Mouse (Mus musculus) G1E-ER4 (cell line): ENCODE measurements around the gene Plk5. TPM values are rescaled to one million over a fixed set of nuclear protein-coding genes. Genes with fewer than 3 reads are reported as not detected.

Experiments used
- GATA1 ChIP-seq: IDR thresholded peaks from one replicate; pipeline ENCODE4 v1.8.0; 2012; ENCODE audit warnings: low read length, inconsistent platforms
- polyA plus RNA-seq: library from polyadenylated mRNA; stranded (reverse); fragments of >175 nt; gene quantifications from 2 replicates; pipeline ENCODE4 v1.2.3, GENCODE M21; 2012

Plk5 gene
- polyA plus RNA-seq, result not detected in 2 replicates

DNA sequence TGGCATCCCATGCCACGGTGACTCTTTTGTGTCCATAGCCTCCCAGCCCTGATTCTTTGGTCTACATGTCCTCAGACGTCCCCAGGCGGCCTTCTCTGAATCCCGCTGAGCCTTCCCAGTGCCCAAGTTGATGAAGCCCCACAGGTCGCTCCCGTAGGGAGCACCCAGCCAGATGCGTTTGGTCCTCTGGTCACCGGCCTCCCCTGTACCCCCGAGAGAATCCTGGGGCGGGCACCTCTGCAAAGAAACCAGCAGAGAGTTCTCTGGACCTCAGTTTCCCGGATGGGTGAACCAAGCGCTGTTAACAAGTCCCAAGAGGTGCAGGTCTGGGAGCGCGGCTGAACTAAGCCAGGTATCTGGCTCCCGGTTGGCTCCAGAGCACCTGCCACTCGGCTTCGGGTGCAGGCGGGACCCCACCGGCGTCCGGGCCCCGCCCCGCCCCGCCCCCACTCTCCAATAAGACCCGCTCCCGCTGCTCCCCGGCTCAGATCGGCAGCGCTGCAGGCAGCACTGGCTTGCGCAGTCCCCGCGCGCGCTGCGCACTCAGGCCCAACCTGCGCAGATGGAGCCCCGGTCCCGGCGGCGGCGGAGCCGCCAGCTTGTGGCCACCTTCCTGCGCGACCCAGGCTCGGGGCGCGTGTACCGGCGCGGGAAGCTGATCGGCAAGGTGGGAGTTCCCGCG is at the start of gene Plk5:
Gene Plk5, plus strand, starts transcription at position 459 of the 682 bp plus-strand sequence.
- TF ChIP-seq GATA1, result no peak

DNA sequence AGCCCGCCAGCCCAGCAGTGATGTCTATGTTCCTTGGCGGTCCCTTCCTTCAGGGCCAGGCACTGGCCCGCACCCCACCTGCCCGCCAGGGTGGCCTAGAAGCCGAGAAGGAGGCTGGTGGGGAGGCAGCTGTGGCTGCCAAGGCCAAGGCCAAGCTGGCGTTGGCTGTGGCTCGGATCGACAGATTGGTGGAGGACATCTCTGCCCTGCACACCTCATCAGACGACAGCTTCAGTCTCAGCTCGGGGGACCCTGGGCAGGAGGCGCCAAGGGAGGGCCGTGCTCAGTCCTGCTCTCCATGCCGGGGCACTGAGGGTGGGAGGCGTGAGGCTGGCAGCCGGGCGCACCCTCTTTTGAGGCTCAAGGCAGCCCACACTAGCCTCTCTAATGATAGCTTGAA is 44.7 kb upstream of the Plk5 start:
- TF ChIP-seq GATA1, result no peak

- TF ChIP-seq GATA1, result no peak
These were observed 43.4 kb upstream of the Plk5 start for GRCm38 (mm10) chr10:80312586-80313504.

DNA sequence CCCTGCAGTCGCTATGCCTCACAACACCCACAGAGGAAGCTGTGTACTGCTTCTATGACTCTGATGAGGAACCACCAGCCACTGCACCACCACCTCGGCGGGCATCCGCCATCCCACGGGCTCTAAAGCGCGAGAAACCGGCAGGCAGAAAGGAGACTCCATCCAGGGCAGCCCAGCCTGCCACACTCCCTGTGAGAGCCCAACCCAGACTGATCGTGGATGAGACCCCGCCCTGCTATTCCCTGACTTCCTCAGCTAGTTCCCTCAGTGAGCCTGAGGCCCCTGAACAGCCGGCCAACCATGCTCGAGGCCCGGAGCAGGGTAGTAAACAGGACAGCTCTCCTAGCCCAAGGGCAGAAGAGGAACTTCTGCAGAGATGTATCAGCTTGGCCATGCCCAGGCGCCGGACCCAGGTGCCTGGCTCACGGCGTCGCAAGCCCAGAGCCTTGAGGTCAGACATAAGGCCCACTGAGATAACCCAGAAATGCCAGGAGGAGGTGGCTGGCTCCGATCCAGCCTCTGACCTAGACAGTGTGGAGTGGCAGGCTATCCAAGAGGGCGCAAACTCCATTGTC is 42.5 kb upstream of the Plk5 start:
- no peak for TF ChIP-seq GATA1

DNA sequence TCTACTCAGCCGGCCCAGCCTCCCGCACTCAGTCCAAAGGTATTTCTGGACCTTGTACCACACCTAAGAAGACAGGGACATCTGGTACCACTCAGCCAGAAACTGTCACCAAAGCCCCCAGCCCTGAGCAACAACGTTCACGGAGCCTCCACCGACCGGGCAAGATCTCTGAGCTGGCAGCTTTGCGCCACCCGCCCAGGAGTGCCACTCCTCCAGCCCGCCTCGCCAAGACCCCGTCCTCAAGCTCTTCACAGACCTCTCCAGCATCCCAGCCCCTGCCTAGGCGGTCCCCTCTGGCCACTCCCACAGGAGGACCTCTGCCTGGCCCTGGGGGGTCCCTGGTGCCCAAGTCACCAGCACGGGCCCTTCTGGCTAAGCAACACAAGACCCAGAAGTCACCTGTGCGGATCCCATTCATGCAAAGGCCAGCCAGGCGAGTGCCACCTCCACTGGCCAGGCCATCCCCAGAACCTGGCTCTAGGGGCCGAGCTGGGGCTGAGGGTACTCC is 41.7 kb upstream of the Plk5 start:
- no peak for TF ChIP-seq GATA1

DNA sequence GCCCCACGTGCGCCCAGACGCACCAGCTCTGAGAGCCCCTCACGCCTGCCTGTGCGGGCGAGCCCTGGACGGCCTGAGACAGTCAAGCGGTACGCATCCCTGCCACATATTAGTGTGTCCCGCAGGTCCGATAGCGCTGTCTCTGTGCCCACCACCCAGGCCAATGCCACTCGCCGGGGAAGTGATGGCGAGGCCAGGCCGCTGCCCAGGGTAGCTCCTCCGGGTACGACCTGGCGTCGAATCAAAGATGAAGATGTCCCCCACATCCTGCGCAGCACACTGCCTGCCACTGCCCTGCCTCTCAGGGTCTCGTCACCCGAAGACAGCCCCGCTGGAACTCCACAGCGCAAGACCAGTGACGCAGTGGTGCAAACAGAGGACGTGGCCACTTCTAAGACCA is 40.9 kb upstream of the Plk5 start:
- TF ChIP-seq GATA1, result no peak

- TF ChIP-seq GATA1, result no peak
These were observed 39.9 kb upstream of the Plk5 start for GRCm38 (mm10) chr10:80316359-80316781.

DNA sequence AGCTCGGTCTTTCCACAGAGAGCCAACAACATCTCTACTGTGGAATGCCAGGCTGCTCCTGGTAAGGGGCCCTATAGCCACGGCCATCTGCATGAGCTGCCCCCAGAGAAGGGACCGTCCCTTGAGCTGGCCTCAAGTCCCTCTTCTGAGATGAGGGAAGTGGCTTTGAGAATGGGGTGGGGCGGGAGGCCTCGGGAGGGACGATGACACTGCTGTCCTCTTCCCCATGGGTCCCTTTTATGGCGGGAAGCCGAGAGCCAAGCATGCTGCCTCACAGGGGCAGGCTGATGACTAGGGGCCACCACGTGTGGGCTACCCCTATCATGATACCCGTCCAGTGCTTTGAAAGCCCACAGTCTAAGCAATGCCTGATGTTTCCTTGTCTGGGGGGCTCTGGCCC is 39.2 kb upstream of the Plk5 start:
- TF ChIP-seq GATA1, result no peak

GRCm38 (mm10) chr10:80320340-80320760 is 35.9 kb upstream of the Plk5 start, which contains the start of gene 2310011J03Rik:
Gene 2310011J03Rik, minus strand, starts transcription at chr10:80320537.
- no peak for TF ChIP-seq GATA1

DNA sequence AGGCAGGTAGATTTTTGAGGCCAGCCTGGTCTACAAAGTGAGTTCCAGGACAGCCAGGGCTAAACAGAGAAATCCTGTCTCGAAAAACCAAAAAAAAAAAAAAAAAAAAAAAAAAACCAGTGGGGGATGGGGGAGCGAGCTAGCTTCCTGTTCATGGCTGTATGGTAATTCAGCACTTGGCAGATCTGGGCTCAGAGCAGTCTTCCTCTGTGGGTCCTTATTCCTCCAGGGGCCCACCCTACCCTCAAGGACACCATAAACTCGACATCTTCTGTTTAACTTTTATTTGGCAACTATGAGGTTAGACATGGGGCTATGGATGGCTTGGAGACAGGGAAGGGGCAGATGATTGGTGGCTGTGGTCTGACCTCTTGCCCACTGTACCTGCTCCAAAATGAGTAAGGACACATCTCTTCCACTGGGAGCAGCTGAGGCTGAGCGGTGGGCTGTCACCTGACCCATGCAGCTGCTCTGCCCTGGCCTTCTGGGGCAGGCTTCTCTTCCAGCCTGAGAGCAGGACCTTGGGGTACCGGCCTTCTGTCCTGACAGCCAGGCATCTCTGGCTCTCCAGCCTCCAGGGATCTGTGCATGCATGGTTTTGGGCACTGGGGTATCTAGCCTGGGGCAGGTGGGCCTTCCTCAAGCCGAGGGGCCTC is 35.1 kb upstream of the Plk5 start:
- TF ChIP-seq GATA1, result no peak

DNA sequence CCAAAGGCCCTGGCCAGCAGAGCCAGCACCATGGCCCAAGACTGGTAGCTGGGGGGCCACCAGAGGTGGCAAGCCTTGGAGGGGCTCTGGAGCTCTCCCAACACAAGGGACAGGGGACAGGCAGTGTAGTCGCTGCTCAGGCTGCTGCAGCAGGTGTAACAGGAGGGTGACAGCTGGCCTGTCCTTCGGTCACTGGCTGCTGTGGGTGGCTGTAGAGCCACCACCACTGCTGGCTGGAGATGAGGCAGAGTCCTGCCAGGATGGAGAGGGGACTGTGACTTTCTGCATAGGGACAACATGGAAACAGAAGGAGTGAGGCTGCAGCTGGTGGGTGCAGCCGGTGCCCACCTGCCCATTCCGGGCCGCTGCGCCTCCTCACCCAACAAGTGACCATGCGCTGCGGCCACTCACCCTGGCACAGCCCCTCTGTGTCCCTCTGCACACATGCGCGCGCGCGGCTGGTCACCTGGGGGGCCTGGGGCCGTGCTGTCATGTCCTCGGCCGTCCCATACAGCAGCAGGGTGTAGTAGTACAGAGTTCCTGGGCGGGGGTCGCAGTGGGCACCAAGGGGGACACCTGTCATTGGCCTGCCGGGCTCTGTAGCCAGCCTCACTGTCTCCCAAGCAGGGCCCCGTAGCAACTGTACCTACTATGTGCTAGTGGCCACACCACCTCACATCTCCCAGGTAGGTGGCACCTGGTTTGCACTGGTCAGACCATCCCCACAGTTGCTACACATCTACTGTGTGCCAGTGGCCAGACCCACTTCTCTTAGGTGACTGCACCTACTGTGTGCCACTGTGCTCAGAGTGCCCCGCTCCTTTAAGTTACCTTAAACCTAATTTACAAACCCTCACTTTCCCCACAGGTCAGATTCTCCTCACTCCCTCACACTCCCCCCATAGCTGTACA is 34.3 kb upstream of the Plk5 start:
- no peak for TF ChIP-seq GATA1

GRCm38 (mm10) chr10:80322811-80323211 is 33.4 kb upstream of the Plk5 start:
- TF ChIP-seq GATA1, result no peak

DNA sequence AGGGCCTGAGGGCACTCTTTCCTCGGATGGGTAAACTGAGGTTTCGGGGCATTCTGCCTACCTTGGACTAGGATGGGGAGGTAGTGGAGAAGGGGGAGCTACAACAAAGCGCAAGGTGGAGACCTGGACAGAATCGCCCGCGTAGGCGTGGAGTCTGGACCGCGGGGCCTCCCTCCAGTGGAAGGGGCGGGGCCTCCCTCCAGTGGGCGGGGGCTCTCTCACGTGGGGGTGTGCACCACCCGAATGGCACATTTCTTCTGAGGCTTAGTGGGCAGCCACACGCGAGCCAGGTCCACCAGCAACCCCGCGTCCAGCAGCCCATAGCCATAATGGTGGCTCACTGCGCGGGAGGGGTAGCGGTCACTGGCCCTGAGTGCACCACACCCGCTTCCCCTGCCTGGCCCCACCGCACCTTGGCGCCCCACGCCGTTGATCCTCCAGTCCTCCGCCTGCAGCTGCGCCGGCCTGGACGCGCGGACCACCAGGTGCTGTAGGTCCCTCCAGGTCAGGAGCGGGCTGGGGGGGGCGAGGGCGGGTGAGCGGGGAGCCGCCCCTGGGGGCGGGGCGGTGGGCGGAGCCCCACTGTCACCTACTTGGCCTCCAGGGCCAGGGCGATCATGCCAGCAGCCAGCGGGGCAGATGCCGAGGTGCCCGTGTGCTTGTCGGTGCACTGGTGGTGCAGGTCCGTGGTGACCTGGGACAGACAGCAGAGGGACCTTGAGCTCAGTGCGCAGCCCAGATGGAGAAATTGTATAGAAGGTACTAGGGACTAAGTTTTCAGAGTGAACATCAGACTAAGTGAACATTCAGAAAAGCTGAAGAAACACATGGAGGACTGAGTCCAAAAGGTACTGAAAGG is 32.8 kb upstream of the Plk5 start:
- no peak for TF ChIP-seq GATA1
